Mouse (Mus musculus) cerebellum, adult 2 months (tissue): ENCODE data around the gene Hmox2.

Experiments used
- CTCF ChIP-seq: fragments of 200-500 bp; IDR thresholded peaks from 2 replicates; pipeline ENCODE4 v1.5.1; 2011; ENCODE audit warnings: low read depth, mild to moderate bottlenecking, control low read depth, low read length, moderate library complexity, borderline replicate concordance; ENCODE audit not compliant: insufficient read depth
- POLR2A ChIP-seq: fragments of 200-500 bp; IDR thresholded peaks from 2 replicates; pipeline ENCODE4 v1.6.1; 2011; ENCODE audit warnings: low read length, control low read depth, borderline replicate concordance; ENCODE audit not compliant: insufficient read depth

DNA sequence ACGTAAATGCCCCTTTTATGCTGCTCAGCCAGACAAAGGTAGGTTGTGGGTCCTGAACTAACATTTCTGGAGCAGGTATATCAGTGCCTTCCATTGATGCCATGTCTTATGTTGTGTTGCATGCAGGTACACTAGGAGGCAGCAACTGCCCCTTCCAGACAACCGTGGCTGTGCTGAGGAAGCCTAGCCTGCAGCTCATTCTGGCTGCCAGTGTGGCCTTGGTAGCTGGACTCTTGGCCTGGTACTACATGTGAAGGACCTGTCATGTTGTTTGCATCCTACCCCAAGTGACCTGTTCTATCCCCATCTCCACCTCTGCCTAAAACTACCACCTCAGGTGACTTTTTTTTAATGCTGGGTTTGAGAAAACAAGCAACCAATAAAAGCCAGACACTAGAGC, 39.7 kb downstream of the Hmox2 start:
- no peak for TF ChIP-seq POLR2A
- no peak for TF ChIP-seq CTCF
